Mouse (Mus musculus) testis, adult 2 months (tissue): ENCODE measurements around the gene Olfr680-ps1. TPM values are rescaled to one million over a fixed set of nuclear protein-coding genes. Genes with fewer than 3 reads are reported as not detected.
"Not testable (repeated sequence)": the region's sequence is repeated elsewhere in the genome, so short reads cannot be mapped to it uniquely, and the experiment has no call there.

Experiments
- H3K27ac ChIP-seq: fragments of 200-500 bp; 2 replicates; pipeline ENCODE4 v1.5.1; 2012; ENCODE audit warnings: low read depth, low read length; ENCODE audit not compliant: control insufficient read depth, insufficient read depth
- H3K27me3 ChIP-seq: fragments of 200-500 bp; 2 replicates; pipeline ENCODE4 v1.6.1; 2012; ENCODE audit warnings: mild to moderate bottlenecking, low read length, moderate library complexity; ENCODE audit not compliant: control insufficient read depth, insufficient read depth
- H3K36me3 ChIP-seq: fragments of 200-500 bp; 2 replicates; pipeline ENCODE4 v1.6.1; 2012; ENCODE audit warnings: mild to moderate bottlenecking, low read length; ENCODE audit not compliant: control insufficient read depth, insufficient read depth
- H3K4me1 ChIP-seq: fragments of 200-500 bp; 2 replicates; pipeline ENCODE4 v1.6.1; 2012; ENCODE audit warnings: low read length; ENCODE audit not compliant: control insufficient read depth, insufficient read depth
- H3K4me3 ChIP-seq: fragments of 200-500 bp; 2 replicates; pipeline ENCODE4 v1.5.1; 2012; ENCODE audit warnings: low read depth, mild to moderate bottlenecking, low read length, moderate library complexity, mixed read lengths; ENCODE audit not compliant: control insufficient read depth
- CTCF ChIP-seq: fragments of 200-500 bp; IDR thresholded peaks from 2 replicates; pipeline ENCODE4 v1.5.1; 2012; ENCODE audit warnings: low read depth, mild to moderate bottlenecking, inconsistent platforms, low read length, moderate library complexity; ENCODE audit not compliant: control insufficient read depth, insufficient read depth, insufficient replicate concordance
- POLR2A ChIP-seq: fragments of 200-500 bp; IDR thresholded peaks from 2 replicates; pipeline ENCODE4 v1.6.1; 2012; ENCODE audit warnings: low read depth, mild to moderate bottlenecking, inconsistent platforms, low read length, moderate library complexity; ENCODE audit not compliant: control insufficient read depth
- polyA plus RNA-seq: library from polyadenylated mRNA; depleted of rRNA; stranded (reverse); fragments of >200 nt; gene quantifications from 2 replicates; pipeline ENCODE4 v1.2.3, GENCODE M21; 2012; rRNA removed

Olfr680-ps1 gene
- not detected in 2 replicates for polyA plus RNA-seq

DNA sequence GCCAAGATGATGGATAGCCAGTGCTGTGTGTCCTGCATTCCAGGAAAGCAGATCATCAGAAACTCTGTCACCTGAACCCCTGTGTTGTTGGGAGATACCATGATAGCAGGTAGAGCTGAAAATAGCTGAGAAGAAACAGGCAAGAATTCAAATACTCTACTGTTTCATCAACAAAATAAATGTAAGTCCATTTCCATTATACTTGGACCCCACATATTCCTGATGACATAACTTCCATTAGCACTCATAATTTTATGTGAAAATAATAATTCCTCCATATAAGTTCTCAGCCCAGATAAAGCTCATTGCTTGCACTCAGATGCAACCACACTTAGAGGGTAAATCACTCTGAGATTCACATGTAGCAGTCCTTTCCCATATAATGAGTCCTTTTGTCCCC is at the start of gene Olfr680-ps1:
Gene Olfr680-ps1 (minus strand): TSS at position 101 of the 400 bp plus-strand sequence.
- not testable (repeated sequence) for H3K4me1 ChIP-seq, H3K27me3 ChIP-seq, H3K4me3 ChIP-seq, H3K27ac ChIP-seq, H3K36me3 ChIP-seq

- Histone ChIP-seq H3K4me3 (no peak overlapping the region), H3K36me3 (no peaks in the 10 kb centered on the region), H3K27me3 (no peaks in the 10 kb centered on the region), H3K4me1 (no peaks in the 10 kb centered on the region), H3K27ac (no peak overlapping the region)
- no peak for TF ChIP-seq POLR2A
These were observed 48.7 kb upstream of the Olfr680-ps1 start for GRCm38 (mm10) chr7:105141275-105141674.

- Histone ChIP-seq H3K36me3 (no peaks in the 10 kb centered on the region), H3K4me3 (no peak within 1 kb of the TSS), H3K4me1 (no peaks in the 10 kb centered on the region), H3K27me3 (no peaks in the 10 kb centered on the region), H3K27ac (no peak within 1 kb of the TSS)
- TF ChIP-seq CTCF, result no peak
These were observed 23.9 kb upstream of the Olfr680-ps1 start, which contains the start of gene Olfr681 for GRCm38 (mm10) chr7:105116536-105116935. Gene Olfr681, plus strand, starts transcription at chr7:105116836.

DNA sequence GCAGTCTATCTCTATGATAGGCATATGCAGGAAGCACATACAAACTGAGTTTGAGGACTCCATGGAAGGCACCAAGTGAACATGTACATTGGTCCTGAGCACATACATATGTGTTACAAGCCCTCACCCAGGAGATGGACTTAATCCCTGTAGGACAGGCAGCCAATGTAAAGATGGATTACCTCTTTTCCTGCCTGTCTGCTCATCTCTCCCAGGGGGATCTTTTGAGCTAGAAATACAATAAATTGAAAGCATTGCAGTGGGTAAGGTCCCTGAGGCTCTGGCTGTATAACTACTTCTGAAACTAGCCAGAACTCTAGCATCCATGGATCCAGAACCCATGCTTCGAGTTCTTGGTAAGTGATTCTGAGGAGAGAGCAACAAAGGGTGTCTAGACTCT is 11.7 kb downstream of the Olfr680-ps1 start, which contains the start of gene Olfr679:
Gene Olfr679 (plus strand): TSS at position 301 of the 400 bp plus-strand sequence.
- no peak for TF ChIP-seq CTCF
- TF ChIP-seq POLR2A, result no peak
- Histone ChIP-seq H3K27me3 (no peaks in the 10 kb centered on the region), H3K4me1 (no peaks in the 10 kb centered on the region), H3K4me3 (no peak within 1 kb of the TSS), H3K27ac (no peak within 1 kb of the TSS), H3K36me3 (no peaks in the 10 kb centered on the region)

DNA sequence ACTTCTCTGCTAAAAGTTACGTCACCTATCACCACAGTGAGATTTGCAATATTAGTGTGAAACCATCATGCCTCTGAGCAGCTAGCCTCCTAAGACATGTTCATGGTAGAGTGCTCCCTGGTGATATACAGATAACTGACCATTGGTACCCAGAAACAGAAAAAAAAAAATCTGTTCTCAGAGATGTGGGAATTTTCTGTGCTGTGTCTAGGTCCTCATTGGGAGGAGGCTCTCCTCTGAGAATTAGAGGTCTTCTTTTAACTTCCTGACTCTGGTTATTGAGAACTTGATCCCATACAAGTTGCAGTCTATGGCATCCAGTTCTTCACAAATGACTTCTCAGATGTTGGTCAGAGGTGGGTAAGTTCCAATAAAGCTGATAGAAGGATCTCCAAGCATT is 28.4 kb downstream of the Olfr680-ps1 start, which contains the start of gene Olfr678:
Gene Olfr678 (plus strand): TSS at position 301 of the 400 bp plus-strand sequence.
- no peak within 1 kb of the TSS for H3K4me3 ChIP-seq
- H3K4me1 ChIP-seq, result no peaks in the 10 kb centered on the region
- H3K27me3 ChIP-seq, result no peaks in the 10 kb centered on the region

DNA sequence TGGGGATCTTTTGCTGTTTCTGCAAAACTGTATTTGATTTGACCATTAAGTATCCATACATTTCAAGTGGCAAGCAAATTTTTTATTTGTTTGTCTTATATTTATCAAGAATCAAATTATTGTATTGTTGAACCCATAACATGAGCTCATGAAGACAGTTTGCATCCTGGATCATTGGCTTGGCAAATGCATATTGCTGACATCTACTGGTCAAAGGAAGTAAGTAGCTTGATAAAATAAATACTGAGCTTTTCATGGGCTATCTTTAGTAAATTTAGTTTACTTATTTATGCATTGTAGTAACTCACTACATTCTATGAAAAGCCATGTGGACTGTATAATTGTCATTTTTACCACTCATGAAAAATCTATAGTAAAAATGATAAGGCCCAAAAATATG is 33.7 kb downstream of the Olfr680-ps1 start:
- no peaks in the 10 kb centered on the region for H3K4me1 ChIP-seq
- no peaks in the 10 kb centered on the region for H3K27me3 ChIP-seq
- TF ChIP-seq CTCF, result no peak
- no peak for TF ChIP-seq POLR2A
- H3K27ac ChIP-seq, result no peak overlapping the region
- no peak overlapping the region for H3K4me3 ChIP-seq
- no peaks in the 10 kb centered on the region for H3K36me3 ChIP-seq

More for the DNA sequence above, 28.4 kb downstream of the Olfr680-ps1 start, which contains the start of gene Olfr678:
- no peak within 1 kb of the TSS for H3K27ac ChIP-seq
- H3K36me3 ChIP-seq, result no peaks in the 10 kb centered on the region
- TF ChIP-seq CTCF (no peak), POLR2A (no peak)

Other genes starting within 250 kb of the Olfr680-ps1 start
- gene Usp17la, start 235.8 kb downstream of the Olfr680-ps1 start, polyA plus RNA-seq, result not detected in 2 replicates
- gene Olfr665, start 214.8 kb downstream of the Olfr680-ps1 start, polyA plus RNA-seq, result not detected in 2 replicates
- not detected in 2 replicates for gene Olfr666, start 196.9 kb downstream of the Olfr680-ps1 start, polyA plus RNA-seq
- gene Olfr667, start 171.3 kb downstream of the Olfr680-ps1 start, polyA plus RNA-seq, result not detected in 2 replicates
- gene Olfr668, start 164.8 kb downstream of the Olfr680-ps1 start, polyA plus RNA-seq, result not detected in 2 replicates
- not detected in 2 replicates for gene Olfr669, start 158.6 kb downstream of the Olfr680-ps1 start, polyA plus RNA-seq
- not detected in 2 replicates for gene Olfr670, start 130.2 kb downstream of the Olfr680-ps1 start, polyA plus RNA-seq
- not detected in 2 replicates for gene Olfr671, start 113.7 kb downstream of the Olfr680-ps1 start, polyA plus RNA-seq
- gene Olfr672, start 90.8 kb downstream of the Olfr680-ps1 start, polyA plus RNA-seq, result not detected in 2 replicates
- not detected in 2 replicates for gene Olfr675, start 64.4 kb downstream of the Olfr680-ps1 start, polyA plus RNA-seq
- gene Olfr676, start 60.1 kb downstream of the Olfr680-ps1 start, polyA plus RNA-seq, result not detected in 2 replicates
- gene Olfr677, start 41.4 kb downstream of the Olfr680-ps1 start, polyA plus RNA-seq, result not detected in 2 replicates
- gene Olfr678, start 28.3 kb downstream of the Olfr680-ps1 start, polyA plus RNA-seq, result not detected in 2 replicates
- gene Olfr679, start 11.6 kb downstream of the Olfr680-ps1 start, polyA plus RNA-seq, result not detected in 2 replicates
- gene Olfr681, start 24.0 kb upstream of the Olfr680-ps1 start, polyA plus RNA-seq, result not detected in 2 replicates
- gene Olfr683, start 54.2 kb upstream of the Olfr680-ps1 start, polyA plus RNA-seq, result not detected in 2 replicates
- not detected in 2 replicates for gene Olfr684, start 70.8 kb upstream of the Olfr680-ps1 start, polyA plus RNA-seq
- gene Olfr685, start 93.2 kb upstream of the Olfr680-ps1 start, polyA plus RNA-seq, result not detected in 2 replicates
- gene Olfr686, start 114.7 kb upstream of the Olfr680-ps1 start, polyA plus RNA-seq, result not detected in 2 replicates
- gene Olfr688, start 195.3 kb upstream of the Olfr680-ps1 start, polyA plus RNA-seq, result not detected in 2 replicates
- gene Olfr689, start 218.3 kb upstream of the Olfr680-ps1 start, polyA plus RNA-seq, result not detected in 2 replicates
- 0.21 and 0.71 TPM in 2 replicates for gene Olfr690, start 241.3 kb upstream of the Olfr680-ps1 start, polyA plus RNA-seq
- 0.82 and 0.93 TPM in 2 replicates for gene Olfr691, start 249.5 kb upstream of the Olfr680-ps1 start, polyA plus RNA-seq